Mouse (Mus musculus) ES-E14 (cell line): ENCODE measurements at regions not wholly inside any gene's neighbourhood (a gene's known extent, or its start where the extent isn't known, plus 50 kb on each side); places are given as distances from the start of the nearest gene placed in this dataset.

Experiments
- CHD2 ChIP-seq: IDR thresholded peaks from 2 replicates; pipeline ENCODE4 v1.6.1; 2014; ENCODE audit warnings: mild to moderate bottlenecking, low read depth, low read length, inconsistent platforms
- MAFK ChIP-seq: IDR thresholded peaks from 2 replicates; pipeline ENCODE4 v1.6.1; 2014; ENCODE audit warnings: mild to moderate bottlenecking, low read depth, low read length, inconsistent platforms; ENCODE audit not compliant: insufficient read depth
- ZC3H11A ChIP-seq: IDR thresholded peaks from 2 replicates; pipeline ENCODE4 v1.6.1; 2012; ENCODE audit warnings: low read depth, mild to moderate bottlenecking, inconsistent platforms, low read length, borderline replicate concordance

DNA sequence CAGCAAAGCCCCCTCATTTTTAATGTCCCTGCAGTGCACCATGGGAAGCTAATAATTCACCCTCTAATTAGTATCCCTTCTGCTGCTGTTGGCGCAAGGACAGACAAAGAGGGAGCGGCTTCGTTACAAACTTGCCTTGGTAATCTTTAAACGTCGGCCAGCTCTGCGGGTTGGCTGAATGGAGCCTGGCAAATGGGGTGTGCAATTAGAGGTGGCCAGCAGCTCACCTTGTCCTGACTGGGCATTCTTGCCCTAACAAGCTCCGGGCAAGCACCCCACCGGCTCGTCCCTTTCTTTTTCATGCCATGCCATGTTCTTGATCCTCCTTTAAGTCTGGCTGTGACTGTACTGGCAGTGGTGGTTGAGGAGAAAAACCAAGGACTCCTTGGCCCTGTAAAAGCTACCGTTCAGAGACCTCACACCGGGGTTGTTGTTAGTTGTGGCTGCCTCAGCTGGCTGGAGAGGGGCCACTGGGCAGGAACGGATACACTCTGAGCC lies 179.2 kb upstream of the N4bp1 start:
- no peak for TF ChIP-seq ZC3H11A
- no peak for TF ChIP-seq CHD2
- TF ChIP-seq MAFK: no peak
